9 mouse cellular contexts compared by ENCODE assay signal in genomic region chr8:91504891-91505290, GRCm38 (mm10).
DNase-seq lines count a peak whose midpoint lies in the region; ATAC-seq lines count a peak whose summit lies in the region.
"Had no signal": no experiment of that assay in that cellular context is flagged by ENCODE, and none has a peak within 500 bp of the region (broad histone marks: within the 10 kb centered on the region; RNA-seq: fewer than 3 reads in every experiment).

No protein-coding gene starts in this region.

- H3K9ac ChIP-seq in forebrain, embryonic 15.5 days (replicated peaks) = no peak overlapping the region
- no peak overlapping the region for H3K9ac ChIP-seq in forebrain, embryonic 11.5 days (ENCODE audit: low read length)
- 0 out of 2 replicates have a peak overlapping the region, but pooled peaks have one; percentile 7 for H3K9ac ChIP-seq in stomach, embryonic 16.5 days (ENCODE audit: low read length)

- H3K9me3 ChIP-seq in forebrain, embryonic 15.5 days = no peaks in the 10 kb centered on the region
- no peaks in the 10 kb centered on the region for H3K9me3 ChIP-seq in forebrain, embryonic 11.5 days (ENCODE audit: control insufficient read depth, low read length)
- no peaks in the 10 kb centered on the region for H3K9me3 ChIP-seq in stomach, embryonic 16.5 days (replicated peaks; ENCODE audit: control insufficient read depth, low read length)
- H3K9me3 ChIP-seq: midbrain, embryonic 10.5 days had no signal

- WGBS in forebrain, embryonic 15.5 days = 61% methylated on average over 10 of the region's 10 CpGs
- WGBS in forebrain, embryonic 11.5 days = 88% methylated on average over 10 of the region's 10 CpGs
- WGBS in stomach, embryonic 16.5 days = 41% methylated on average over 10 of the region's 10 CpGs

- peaks cover 33% of the 10 kb centered on the region for H3K4me1 ChIP-seq in forebrain, embryonic 15.5 days
- peaks cover 12% of the 10 kb centered on the region for H3K4me1 ChIP-seq in forebrain, embryonic 11.5 days (replicated peaks; ENCODE audit: control insufficient read depth, insufficient read depth, low read length)
- H3K4me1 ChIP-seq in stomach, embryonic 16.5 days (ENCODE audit: control insufficient read depth, insufficient read depth, low read length) = peaks cover 34% of the 10 kb centered on the region

- peak; percentile 38; the same call in 1 of the 2 replicates for ATAC-seq in forebrain, embryonic 15.5 days (replicated peaks)
- ATAC-seq in forebrain, embryonic 11.5 days (replicated peaks; ENCODE audit: low FRiP score) = no peak
- ATAC-seq in stomach, embryonic 16.5 days (ENCODE audit: insufficient read depth, low FRiP score) = no peak
- ATAC-seq in inflammation-experienced regulatory T-cells, adult 6 months = no peak

- H3K4me2 ChIP-seq in forebrain, embryonic 15.5 days (replicated peaks) = no peak overlapping the region
- H3K4me2 ChIP-seq in forebrain, embryonic 11.5 days (ENCODE audit: low read depth, low read length, severe bottlenecking) = no peak overlapping the region
- H3K4me2 ChIP-seq in stomach, embryonic 16.5 days (ENCODE audit: low read depth, low read length) = no peak overlapping the region; the same call in 1 of the 2 replicates

- no peaks in the 10 kb centered on the region for H3K36me3 ChIP-seq in forebrain, embryonic 15.5 days
- no peaks in the 10 kb centered on the region for H3K36me3 ChIP-seq in forebrain, embryonic 11.5 days (ENCODE audit: control insufficient read depth, insufficient read depth, low read length)
- no peaks in the 10 kb centered on the region for H3K36me3 ChIP-seq in stomach, embryonic 16.5 days (ENCODE audit: control insufficient read depth, insufficient read depth, low read length)
- H3K36me3 ChIP-seq: midbrain, embryonic 10.5 days had no signal

- H3K4me3 ChIP-seq in forebrain, embryonic 15.5 days = no peak overlapping the region
- H3K4me3 ChIP-seq in forebrain, embryonic 11.5 days (ENCODE audit: low read depth, low read length) = no peak overlapping the region
- no peak overlapping the region for H3K4me3 ChIP-seq in stomach, embryonic 16.5 days (replicated peaks; ENCODE audit: low read length)
- H3K4me3 ChIP-seq: midbrain, embryonic 10.5 days had no signal

- no peak for DNase-seq in forebrain, embryonic 11.5 days (ENCODE audit: low spot score)
- DNase-seq in ovary, adult 18-20 months (ENCODE audit: low spot score) = peak; percentile 71
- no peak for DNase-seq in ovary, postnatal 10 days (ENCODE audit: low spot score)
- peak; percentile 76 for DNase-seq in heart, postnatal 4 days
- no peak for DNase-seq in spleen, adult 12 weeks (ENCODE audit: low spot score)

- no peaks in the 10 kb centered on the region; the same call in 1 of the 2 replicates for H3K27me3 ChIP-seq in forebrain, embryonic 15.5 days
- H3K27me3 ChIP-seq in forebrain, embryonic 11.5 days (ENCODE audit: control insufficient read depth, insufficient read depth, low read length) = peaks cover 11% of the 10 kb centered on the region; the same call in 1 of the 2 replicates
- H3K27me3 ChIP-seq in stomach, embryonic 16.5 days (ENCODE audit: control insufficient read depth, insufficient read depth, low read length) = no peaks in the 10 kb centered on the region

- H3K27ac ChIP-seq in forebrain, embryonic 15.5 days (replicated peaks) = no peak overlapping the region
- no peak overlapping the region for H3K27ac ChIP-seq in forebrain, embryonic 11.5 days (ENCODE audit: low read depth, low read length)
- peak overlapping the region; percentile 68 for H3K27ac ChIP-seq in stomach, embryonic 16.5 days (ENCODE audit: low read length)

Comparison
In these comparisons a context has a peak if more than half of its experiments do, and no peak if none do; other contexts are left out.
1. DNase-seq: peak in ovary, adult 18-20 months (single experiment) and heart, postnatal 4 days (single experiment); none in forebrain, embryonic 11.5 days (single experiment), ovary, postnatal 10 days (single experiment) and spleen, adult 12 weeks (single experiment).